Mouse (Mus musculus): ENCODE measurements around the gene Ccz1.

Gene Ccz1

DNA sequence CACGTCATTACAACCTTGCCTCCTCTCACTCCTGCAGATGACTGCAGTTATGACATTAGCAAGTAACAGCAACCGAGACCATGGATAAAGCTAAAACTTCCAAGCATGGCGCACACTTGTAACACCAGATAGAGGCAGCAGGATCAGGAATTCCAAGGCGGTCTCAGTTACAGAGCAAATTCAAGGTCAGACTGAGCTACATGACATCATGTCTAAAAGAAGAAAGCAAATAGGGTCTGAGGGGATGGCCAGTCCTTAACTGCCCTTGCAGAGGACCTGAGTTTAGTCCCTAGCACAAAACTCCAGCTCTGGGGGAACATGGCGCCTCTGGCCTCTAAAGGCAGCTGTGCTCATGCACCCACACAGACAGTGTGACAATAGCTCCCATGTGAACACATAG is 20.8 kb downstream of the Ccz1 start:
- DNase-seq (ENCODE audit: low spot score): no peak

DNA sequence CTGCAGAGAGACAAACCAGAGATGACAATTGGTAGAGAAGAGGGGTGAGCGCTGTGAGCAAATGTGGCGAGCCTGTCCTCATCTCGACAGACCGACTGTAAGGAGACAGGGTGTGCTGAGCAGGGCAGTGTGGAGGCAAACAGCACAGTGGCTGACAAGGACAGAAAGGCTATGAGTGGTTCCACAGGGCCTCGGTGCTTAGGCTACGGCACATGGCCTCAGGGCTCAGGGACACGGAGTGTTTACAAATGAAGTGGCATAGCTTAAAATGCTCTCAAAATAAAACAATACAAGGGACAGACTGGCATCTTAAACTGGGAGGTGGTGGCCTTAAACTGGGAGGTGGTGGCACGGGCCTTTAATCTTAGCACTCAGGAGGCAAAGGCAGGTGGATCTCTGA is 21.4 kb downstream of the Ccz1 start:
- DNase-seq (ENCODE audit: low spot score): no peak

DNA sequence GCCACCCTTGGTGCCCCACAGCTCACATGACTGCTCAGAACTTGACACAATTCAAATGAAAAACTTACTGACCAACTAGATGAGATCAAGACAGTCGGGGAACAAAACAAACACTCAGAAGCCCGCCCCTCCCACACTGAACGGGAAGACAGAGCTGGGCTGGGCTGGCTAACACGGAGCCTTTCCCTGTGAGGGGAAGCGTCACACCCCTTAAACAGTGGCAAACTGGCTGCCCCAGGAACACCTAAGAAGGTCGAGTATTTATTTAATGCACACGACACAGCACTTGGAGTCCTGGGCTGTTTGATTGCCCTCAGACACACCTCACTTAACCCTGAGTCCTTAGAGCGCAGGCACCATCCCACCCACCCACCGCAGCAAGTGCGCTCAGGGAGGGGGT is 22.0 kb downstream of the Ccz1 start:
- DNase-seq (ENCODE audit: low spot score): no peak

DNA sequence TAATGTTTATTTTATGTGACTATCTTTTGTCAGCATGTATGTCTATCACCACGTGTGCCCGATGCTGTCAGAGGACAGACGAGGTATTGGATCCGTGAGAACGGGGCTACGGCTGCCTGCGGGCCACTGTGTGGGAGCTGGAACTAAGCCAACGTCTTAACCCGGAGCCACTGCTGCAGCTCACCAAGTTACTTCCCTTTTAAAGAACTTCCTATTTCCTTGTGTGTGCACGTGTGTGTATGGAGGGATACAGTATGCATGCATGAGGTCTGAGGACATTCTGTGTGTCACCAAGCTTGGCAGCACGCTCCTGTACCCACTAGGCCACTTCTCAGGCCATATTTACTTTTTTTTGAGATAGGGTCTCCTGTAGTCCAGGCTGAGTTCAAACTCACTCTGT is 24.6 kb downstream of the Ccz1 start:
- no peak for DNase-seq (ENCODE audit: low spot score)

DNA sequence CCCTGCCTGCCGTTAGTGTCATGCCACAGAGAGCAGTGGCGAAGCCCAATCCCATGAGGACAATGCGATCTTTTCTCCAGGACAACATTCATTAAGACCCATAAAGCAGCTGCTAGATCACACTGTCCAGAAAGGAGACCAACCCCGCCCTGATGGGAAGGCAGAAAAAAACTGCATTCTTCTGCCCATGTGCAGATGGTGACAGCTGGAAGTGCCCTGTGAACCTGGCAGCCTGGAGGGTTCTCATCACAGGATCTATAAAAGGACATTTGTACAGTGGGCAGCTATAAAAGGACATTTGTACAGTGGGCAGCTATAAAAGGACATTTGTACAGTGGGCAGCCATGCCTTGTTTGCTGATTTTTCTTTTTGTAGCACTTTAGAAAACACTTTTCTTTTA is 25.6 kb downstream of the Ccz1 start:
- peak; percentile 39 for DNase-seq (ENCODE audit: low spot score)

DNA sequence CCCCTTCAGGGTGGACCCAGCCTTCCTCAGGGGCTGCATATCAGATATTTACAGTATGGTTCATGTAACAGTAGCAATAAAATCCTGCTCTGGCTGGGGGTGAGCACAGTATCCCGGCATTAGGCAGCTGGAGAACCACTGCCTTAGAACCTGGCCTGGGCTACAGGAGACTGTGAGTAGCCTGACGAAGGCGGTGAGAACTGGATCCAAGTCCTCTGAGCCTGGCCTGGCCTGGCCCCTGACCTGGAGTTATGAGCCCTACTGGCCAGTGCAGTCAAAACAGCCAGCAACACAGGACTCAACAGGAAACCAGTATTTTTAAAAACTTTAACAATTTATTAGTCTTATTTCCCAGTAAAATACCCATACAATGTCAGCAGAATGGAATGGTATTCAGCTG is 27.1 kb downstream of the Ccz1 start:
- no peak for DNase-seq (ENCODE audit: low spot score)

DNA sequence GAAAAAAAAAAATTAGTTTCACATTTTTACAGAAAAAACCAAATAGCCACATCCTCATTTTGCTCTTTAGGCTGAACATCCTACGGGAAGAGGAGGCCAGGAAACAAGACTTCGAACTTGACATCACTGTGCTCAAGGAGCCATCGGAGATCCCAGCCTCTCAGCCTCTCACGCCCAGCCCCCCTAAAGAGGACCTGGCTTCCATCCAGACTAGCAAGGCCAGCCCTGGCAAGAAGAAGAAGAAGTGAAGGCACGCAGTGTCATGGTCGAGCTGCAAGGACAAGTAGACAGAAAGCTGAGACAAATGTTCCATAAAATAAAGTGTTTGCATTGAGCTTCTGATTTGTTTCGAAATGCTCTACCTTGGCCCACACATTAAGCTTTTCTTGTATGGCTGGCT is 29.3 kb downstream of the Ccz1 start:
- no peak for DNase-seq (ENCODE audit: low spot score)

DNA sequence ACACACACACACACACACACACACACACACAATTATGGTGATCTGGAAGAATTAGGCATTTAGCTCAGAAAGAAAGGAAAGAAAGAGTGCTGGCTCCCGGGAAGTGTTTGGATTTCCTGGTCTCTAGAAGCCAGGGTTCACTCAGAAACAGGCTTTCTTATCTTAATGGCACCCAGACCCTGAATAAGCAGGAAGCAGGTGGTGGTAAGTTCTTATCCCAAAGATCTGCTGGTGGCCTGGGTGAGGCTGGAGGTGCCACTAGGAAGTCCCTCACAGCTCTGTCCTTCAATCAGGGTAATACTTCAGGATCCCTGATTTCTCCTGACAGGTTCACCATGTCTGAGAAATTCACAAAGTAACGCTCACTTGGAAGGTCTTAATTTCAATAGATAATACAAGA is 32.3 kb downstream of the Ccz1 start:
- no peak for DNase-seq (ENCODE audit: low spot score)

DNA sequence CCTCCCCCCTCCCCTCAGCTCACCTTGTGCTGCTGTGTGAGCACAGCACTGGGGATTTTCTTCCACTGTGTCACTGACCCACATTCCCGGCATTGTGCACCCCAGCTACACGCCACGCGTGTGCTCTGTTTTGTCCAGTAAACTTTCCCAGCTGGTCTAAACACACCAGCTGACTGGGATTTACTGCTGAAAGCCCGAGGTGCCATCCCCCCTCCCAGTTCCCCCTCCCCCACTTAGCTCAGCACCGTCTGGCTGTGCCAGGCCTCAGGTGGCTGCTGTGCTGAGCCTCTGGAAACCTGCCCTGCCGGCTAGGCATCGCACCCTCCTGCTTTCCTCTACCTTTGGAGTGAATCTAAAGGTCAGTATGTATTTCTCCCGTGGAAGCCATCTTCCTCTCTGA is 33.8 kb downstream of the Ccz1 start:
- peak; percentile 57 for DNase-seq (ENCODE audit: low spot score)

DNA sequence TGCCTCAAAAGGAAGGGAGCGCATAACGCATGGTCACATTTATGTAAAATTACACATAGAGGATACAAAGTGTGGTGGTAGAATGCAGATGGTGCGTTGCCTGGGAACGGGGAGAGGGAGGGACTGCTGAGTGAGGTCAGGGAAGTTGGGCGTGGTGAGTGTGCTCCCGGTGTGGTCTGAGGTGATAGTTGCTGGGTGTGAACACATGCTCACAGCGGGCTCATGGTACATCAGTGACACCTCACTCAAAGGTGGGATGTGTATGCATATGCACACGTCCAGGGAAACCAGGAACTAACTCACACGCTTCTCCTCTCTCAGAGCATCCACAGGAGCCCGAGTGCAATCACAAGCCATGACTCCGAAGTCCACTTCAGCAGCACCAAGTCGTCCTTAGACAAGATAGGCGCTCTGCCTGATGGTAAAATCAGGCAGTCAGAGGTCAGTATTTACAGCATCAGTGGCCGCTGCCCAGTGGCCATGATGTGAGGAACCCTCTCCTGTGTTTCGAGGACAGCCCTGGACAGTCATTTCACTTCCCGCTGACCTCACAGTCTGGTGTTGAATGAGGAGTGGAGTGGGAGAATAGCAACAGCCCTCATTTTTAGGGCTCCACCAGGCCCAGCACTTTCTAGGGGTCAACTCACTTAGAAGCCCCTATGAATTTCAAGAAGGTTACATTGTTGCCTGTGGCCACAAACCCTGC is 37.8 kb downstream of the Ccz1 start:
- DNase-seq (ENCODE audit: low spot score): no peak

DNA sequence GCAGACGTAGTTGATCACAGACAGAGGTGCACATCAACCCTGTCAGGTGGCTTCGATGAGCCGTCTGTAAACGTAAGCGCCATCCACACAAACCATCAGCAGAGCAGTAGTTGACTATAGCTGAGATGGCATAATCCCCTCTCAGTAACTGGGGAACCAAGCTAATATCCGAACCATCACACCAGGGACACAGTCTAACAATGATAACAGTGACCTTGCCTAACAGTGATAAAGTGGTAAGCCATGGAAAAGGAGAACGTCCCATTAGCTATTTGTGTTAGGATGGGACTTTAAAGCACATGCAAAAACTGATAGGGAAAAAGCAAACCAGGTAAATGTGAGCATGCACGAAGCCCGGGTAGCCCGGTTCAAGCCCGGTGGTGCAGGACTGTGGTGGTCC is 38.4 kb downstream of the Ccz1 start:
- DNase-seq (ENCODE audit: low spot score): no peak

DNA sequence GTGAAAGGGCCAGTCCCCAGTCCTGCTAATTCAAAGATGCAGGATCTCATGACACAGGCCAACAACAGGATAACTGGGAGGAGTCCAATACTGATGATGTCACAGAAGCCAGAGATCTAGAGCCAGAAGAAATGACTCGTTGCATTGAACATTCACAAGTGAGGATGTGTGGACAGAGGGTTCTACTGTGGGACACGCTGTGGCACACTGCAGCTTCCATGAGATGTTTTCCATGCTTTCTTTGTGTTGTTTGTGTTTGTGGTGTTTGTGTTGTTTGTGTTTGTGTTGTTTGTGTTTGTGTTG is 39.1 kb downstream of the Ccz1 start:
- DNase-seq (ENCODE audit: low spot score): no peak

DNA sequence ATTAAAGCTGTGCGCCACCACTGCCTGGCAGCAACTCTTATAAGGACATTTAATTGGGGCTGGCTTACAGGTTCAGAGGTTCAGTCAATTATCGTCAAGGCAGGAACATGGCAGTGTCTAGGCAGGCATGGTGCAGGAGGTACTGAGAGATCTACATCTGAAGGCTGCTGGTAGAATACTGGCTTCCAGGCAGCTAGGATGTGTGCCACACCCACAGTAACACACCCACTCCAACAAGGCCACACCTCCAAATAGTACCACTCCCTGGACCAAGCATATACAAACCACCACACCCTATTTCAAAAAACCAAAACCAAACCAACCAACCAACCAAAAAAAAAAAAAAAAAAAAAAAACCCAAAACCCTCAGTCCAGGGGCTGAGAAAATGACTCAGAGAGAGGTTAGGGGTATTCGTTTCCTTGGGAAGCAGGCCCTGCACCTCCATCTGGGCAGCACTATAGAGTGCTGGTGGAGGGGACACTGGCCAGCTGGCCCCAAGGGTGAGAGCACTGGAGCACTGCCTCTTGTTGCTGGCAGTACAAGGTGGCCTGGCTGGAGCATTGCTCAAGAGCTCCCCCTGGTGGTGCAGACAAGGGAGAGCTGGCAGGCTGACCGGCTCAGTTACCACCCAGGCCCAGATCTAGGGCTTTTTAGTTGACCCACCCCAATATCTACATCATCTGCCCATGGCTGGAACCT is 39.6 kb downstream of the Ccz1 start:
- DNase-seq (ENCODE audit: low spot score): peak; percentile 84

DNA sequence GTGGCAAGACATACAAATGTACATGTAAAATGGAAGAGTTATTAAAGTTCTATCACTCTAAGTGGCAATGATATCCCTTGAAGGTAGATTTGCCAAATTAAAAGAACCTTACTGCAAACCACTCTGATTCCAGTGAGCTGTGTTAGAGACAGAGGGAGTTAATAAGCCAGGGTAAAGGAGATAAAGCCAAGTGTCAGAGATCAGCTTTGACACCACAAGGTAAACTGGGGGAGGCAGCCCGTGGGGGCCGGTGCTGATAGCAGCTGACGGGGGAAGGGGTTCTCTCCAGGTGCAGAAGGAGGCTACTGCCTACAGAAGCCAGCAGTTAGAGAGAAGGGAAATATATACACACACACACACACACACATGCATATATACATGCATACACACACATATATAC is 42.0 kb downstream of the Ccz1 start:
- no peak for DNase-seq (ENCODE audit: low spot score)

DNA sequence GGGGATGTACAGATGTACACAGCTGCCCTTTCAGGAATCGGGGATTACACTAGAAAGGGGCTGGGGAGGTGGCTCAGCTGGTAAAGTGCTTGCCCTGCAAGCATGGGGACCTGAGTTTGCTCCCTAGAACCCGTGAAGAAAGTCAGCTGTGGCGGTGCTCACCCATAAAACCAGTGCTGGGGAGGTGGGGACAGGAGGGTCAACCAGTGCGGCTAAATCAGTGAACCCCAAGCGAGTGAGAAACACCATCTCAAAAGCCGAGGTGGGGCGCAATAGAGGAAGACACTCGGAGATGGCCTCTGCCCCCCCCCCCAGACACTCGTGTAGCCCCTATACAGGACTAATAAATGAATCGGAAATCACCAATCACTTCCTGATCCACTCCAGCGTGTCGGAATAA is 48.0 kb downstream of the Ccz1 start:
- no peak for DNase-seq (ENCODE audit: low spot score)

DNA sequence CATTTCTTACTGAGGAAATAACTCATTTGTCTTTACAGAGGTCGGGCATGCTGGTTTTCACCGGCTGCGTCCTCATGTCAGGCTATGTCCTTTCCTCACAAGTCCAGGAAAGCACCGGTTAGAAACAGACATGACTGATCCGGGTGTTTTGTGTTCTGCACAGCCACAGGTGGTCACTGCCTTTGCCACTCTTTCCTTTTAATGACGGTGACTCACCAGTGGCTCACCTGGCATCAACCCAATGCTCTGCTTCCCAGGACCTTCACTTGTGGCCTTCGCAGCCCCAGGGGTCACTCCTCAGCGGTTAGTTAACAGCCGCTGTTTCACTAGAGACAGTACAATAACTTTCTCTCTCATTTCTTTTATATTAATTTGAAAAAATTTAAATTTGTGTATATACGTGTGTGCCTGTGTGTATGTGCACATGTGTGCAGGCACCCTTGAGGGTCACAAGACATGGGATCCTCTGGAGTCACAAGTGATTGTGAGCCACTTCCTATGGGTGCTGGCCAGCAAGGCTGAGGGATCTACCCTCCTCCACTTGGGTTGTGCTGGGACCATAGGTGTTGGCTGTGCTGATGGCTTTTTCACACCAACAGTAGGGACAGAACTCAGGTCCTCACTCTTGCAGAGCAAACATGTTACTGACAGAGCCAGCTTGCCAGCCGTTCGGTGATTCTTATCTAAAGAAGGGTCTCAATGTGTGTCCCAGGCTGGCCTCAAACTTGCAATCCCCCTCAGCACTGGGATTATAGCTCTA is 48.9 kb downstream of the Ccz1 start:
- DNase-seq (ENCODE audit: low spot score): no peak

DNA sequence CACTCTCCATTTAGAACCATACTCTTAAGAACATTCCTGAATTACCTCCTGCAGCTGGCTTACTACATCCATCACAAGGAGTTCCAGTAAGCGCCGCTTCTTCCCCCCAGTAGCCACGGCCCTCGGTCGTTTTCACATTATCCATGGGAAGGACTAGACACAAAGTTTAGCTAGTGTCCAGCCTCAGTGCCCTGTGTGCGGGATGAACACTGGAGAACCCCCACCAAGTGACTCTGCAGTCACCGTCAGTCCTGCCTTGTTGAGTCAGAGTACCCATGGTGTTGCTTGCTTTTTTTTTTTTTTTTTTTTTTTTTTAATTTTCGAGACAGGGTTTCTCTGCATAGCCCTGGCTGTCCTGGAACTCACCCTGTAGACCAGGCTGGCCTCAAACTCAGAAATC is 53.5 kb downstream of the Ccz1 start:
- DNase-seq (ENCODE audit: low spot score): no peak

DNA sequence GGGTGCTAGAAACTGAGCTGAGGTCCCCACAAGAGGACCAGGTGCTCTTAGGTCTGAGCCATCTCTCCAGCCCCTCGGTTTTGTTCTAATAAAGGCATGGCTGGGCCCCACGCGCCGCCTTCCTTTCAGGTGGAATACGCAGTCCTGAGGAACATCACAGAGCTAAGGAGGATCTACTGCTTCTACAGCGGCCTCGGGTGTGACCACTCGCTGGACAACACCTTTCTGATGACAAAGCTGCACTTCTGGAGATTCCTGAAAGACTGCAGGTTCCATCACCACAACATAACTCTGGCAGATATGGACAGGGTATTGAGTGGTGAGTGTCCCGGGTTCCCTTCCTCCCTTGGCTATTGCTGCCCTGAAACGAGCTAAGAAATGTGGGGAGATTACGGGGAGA is 55.1 kb downstream of the Ccz1 start:
- DNase-seq (ENCODE audit: low spot score): no peak

DNA sequence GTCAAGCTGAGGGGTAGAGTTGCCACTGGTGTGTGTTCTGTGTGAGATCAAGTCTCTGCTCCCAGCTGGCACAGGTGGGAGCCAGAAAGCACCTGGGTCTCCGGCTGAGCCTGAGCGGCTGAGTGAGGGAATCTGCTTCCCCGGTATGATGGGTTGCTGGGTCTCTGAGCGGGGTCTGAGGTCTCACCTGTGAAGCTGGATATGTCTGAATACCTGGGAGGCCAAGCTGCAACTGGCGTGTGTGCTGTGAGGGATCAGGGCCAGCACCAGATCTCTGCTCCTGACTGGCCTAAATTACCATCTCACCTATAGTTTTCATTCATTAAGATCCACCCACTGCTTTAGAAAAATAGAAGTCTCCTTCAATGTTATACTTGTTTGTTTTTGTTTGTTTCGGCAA is 57.6 kb downstream of the Ccz1 start:
- no peak for DNase-seq (ENCODE audit: low spot score)

DNA sequence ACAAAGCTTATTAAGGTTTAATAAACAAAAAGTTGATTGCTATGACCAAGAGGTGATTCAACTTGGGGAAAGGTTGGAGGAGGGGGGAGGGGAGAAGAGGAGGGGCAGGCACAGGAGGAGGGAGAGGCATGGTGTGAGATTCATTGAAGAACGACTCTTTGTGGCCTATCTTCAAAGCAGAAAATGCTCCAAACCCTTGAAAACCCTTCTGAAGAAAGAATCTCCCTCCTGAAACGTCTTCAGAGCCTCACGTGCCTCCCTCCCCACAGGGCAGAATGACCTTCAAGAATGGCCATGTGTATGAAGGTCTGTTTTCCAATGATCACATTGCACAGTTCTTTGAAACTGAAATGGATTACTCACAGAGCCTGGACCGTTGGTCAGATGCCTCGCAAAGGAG is 64.7 kb downstream of the Ccz1 start:
- DNase-seq (ENCODE audit: low spot score): no peak

DNA sequence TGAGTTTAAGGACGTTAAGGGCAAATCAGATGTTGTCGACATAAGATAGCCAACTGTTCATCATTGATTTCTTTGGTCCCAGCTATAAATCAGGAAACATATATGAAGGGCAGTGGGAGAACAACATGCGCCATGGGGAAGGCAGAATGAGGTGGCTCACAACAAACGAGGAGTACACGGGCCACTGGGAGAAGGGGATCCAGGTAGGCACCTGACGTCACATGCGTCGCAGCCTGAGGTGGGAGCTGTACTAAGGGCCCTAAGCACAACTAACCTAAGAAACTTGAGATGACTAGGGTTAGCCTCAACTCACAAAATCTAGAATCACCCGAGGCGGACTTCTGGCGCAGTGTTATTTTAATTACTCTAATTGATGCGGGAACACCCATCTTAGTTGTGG is 66.3 kb downstream of the Ccz1 start:
- no peak for DNase-seq (ENCODE audit: low spot score)

DNA sequence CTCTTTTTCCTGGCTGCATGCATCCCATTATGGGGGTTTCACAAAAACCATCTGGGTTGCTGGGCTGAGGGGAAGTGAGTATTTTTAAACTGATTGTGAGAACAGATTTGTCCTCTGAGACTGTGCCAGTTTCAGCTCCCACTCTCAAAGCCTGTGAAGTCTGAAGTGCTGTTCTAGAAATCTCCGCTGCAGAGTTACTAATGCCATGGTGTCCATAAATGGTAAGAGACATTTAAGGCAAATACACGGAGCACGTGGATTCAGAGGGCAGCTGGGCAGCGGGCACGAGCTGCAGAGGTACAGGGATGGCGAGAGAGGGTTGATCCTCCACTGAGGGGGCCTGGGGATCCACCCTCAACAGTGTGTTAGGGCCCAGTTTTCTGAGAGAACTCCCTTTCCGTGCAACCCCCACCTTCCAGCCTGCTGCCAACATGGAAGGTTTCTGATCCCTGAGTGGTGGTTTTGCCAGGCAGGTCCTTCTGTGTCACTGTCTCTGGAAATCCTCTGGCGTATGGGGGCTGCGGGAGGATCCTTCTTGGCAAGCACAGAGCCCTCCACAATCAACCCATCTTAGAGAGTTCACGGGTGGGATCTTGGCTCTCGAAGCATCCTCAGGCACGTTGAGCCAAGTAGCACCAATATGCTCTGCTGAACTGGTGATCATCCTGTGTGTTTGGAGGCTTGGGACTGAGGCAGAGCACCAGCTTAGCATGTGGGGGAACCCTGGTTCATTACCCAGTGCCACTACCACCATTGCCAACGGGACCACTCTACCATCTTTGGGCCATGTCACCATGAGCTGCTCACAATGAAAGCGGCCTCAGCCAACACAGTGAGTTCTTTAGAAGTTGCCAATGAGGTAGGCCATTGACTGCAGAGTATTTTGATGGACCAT is 71.2 kb downstream of the Ccz1 start:
- no peak for DNase-seq (ENCODE audit: low spot score)

DNA sequence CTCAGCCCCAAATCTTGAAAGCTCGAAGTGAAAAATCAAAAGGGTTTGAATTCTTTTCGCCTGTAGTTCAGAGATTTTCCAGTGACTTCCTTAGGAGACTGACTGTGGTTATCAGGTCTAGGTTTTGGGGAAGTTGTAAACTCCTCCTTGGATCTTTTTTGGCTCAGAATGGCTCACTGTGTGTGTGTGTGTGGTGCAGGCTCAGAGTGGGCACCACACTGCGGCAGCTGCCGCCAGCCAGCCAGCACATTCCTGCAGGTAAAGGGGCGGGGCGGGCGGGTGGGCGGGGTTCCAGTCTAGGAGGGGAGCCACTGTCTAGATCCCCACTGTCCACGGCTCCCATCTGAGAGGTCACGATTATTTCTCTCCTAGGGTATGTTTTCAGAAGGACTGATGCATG is 73.1 kb downstream of the Ccz1 start:
- no peak for DNase-seq (ENCODE audit: low spot score)

Measured in retina, embryonic 14.5 days (tissue).